Mouse (Mus musculus) megakaryocyte progenitor cell, adult 5-6 weeks (primary cell): Measurements from ENCODE around the gene Elovl3. TPM values are rescaled to one million over a fixed set of nuclear protein-coding genes. Genes with fewer than 3 reads are reported as not detected.
"Not testable (repeated sequence)": the region's sequence is repeated elsewhere in the genome, so short reads cannot be mapped to it uniquely, and the experiment has no call there.

Source experiments
- ATAC-seq: replicated peaks from 2 replicates; pipeline ENCODE4 v1.8.0; 2016; ENCODE audit warnings: mild to moderate bottlenecking, moderate TSS enrichment, inconsistent platforms; ENCODE audit not compliant: poor library complexity
- total RNA-seq, 2 experiments: library from RNA; stranded (forward) in 1 of 2; stranded (reverse) in 1 of 2; fragments of 157-497, 149-512 nt in 1 of 2; fragments of 200-1000 nt in 1 of 2; gene quantifications; 2 replicates each; pipeline versions ENCODE4 v1.2.3 to v1.2.4; 2015 to 2017

Gene Elovl3
- total RNA-seq, 2 experiments from 2014 or later: not detected

GRCm38 (mm10) chr19:46135789-46136638 lies 4.3 kb downstream of the Elovl3 start:
- peak; percentile 24; the same call in 1 of the 2 replicates for ATAC-seq

GRCm38 (mm10) chr19:46136639-46137580 lies 5.2 kb downstream of the Elovl3 start:
- ATAC-seq: peak; percentile 90

- no peak for ATAC-seq
Measured at GRCm38 (mm10) chr19:46140324-46140723, 8.6 kb downstream of the Elovl3 start.

- no peak for ATAC-seq
Measured at GRCm38 (mm10) chr19:46141091-46141490, 9.4 kb downstream of the Elovl3 start.

GRCm38 (mm10) chr19:46147511-46148371 lies 16.0 kb downstream of the Elovl3 start, which contains the start of gene Pitx3:
TSS of gene Pitx3 (minus strand) at chr19:46148326.
- ATAC-seq: no peak

- ATAC-seq: peak; percentile 75
Measured at GRCm38 (mm10) chr19:46148372-46148760, 16.7 kb downstream of the Elovl3 start.

GRCm38 (mm10) chr19:46149091-46149490 lies 17.4 kb downstream of the Elovl3 start:
- ATAC-seq: no peak

GRCm38 (mm10) chr19:46152127-46152803 lies 20.6 kb downstream of the Elovl3 start, which contains the start of gene Gbf1:
TSS of gene Gbf1 (plus strand) at chr19:46152509.
- ATAC-seq: peak; percentile 90

GRCm38 (mm10) chr19:46165950-46166349 lies 34.3 kb downstream of the Elovl3 start:
- ATAC-seq: no peak

- not testable (repeated sequence) for ATAC-seq
Measured at GRCm38 (mm10) chr19:46167169-46167568, 35.5 kb downstream of the Elovl3 start.

GRCm38 (mm10) chr19:46169396-46169795 lies 37.7 kb downstream of the Elovl3 start:
- ATAC-seq: no peak

- ATAC-seq: no peak
Measured at GRCm38 (mm10) chr19:46169913-46170312, 38.2 kb downstream of the Elovl3 start.

- ATAC-seq: no peak
Measured at GRCm38 (mm10) chr19:46172541-46172940, 40.8 kb downstream of the Elovl3 start.

GRCm38 (mm10) chr19:46175173-46175572 lies 43.5 kb downstream of the Elovl3 start:
- ATAC-seq: no peak

GRCm38 (mm10) chr19:46177046-46177445 lies 45.3 kb downstream of the Elovl3 start:
- no peak for ATAC-seq

- no peak for ATAC-seq
Measured at GRCm38 (mm10) chr19:46180274-46180673, 48.6 kb downstream of the Elovl3 start.

- no peak for ATAC-seq
Measured at GRCm38 (mm10) chr19:46182241-46182640, 50.5 kb downstream of the Elovl3 start.
